Mouse (Mus musculus) neural tube, embryonic 11.5 days (tissue): ENCODE results near the gene Coq8b. TPM values are rescaled to one million over a fixed set of nuclear protein-coding genes. Genes with fewer than 3 reads are reported as not detected.
A peak's percentile ranks its signal among the peaks of the same experiment; 100 is the strongest.

ENCODE experiments used
- ATAC-seq: fragments of 200-750 bp; cut with Nextera tagmentation; 2 replicates; pipeline ENCODE4 v1.8.0; 2017; ENCODE audit warnings: moderate number of reproducible peaks, mild to moderate bottlenecking, moderate TSS enrichment, moderate library complexity; ENCODE audit not compliant: insufficient read depth, low FRiP score, low TSS enrichment
- DNase-seq: peaks from one replicate; pipeline ENCODE4 v3.0.0-alpha.2; 2015; ENCODE audit warnings: low spot score
- H3K27ac ChIP-seq: fragments of 300-500 bp; sonication (generic); 2 replicates; pipeline ENCODE4 v1.5.1; 2014; ENCODE audit warnings: low read depth, mild to moderate bottlenecking, low read length
- H3K27me3 ChIP-seq: fragments of 300-500 bp; sonication (generic); 2 replicates; pipeline ENCODE4 v1.6.1; 2014; ENCODE audit warnings: mild to moderate bottlenecking, low read length, mixed read lengths; ENCODE audit not compliant: control insufficient read depth, insufficient read depth
- H3K36me3 ChIP-seq: fragments of 300-500 bp; sonication (generic); 2 replicates; pipeline ENCODE4 v1.6.1; 2014; ENCODE audit warnings: mild to moderate bottlenecking, low read length, moderate library complexity, mixed read lengths; ENCODE audit not compliant: control insufficient read depth, insufficient read depth
- H3K4me1 ChIP-seq: fragments of 300-500 bp; sonication (generic); 2 replicates; pipeline ENCODE4 v1.6.1; 2014; ENCODE audit warnings: low read length, mixed read lengths; ENCODE audit not compliant: control insufficient read depth, insufficient read depth
- H3K4me2 ChIP-seq: fragments of 300-500 bp; sonication (generic); 2 replicates; pipeline ENCODE4 v1.6.1; 2014; ENCODE audit warnings: low read depth, mild to moderate bottlenecking, moderate library complexity
- H3K4me3 ChIP-seq: fragments of 300-500 bp; sonication (generic); 2 replicates; pipeline ENCODE4 v1.5.1; 2014; ENCODE audit warnings: low read depth, low read length
- H3K9ac ChIP-seq: fragments of 300-500 bp; sonication (generic); 2 replicates; pipeline ENCODE4 v1.6.1; 2014; ENCODE audit warnings: mild to moderate bottlenecking, low read length
- H3K9me3 ChIP-seq: fragments of 300-500 bp; sonication (generic); 2 replicates; pipeline ENCODE4 v1.6.1; 2016; ENCODE audit warnings: low read length; ENCODE audit not compliant: control insufficient read depth
- WGBS: fragments of 180-500 bp; shearing (Covaris S2); extraction: QIAGEN DNeasy Blood & Tissue Kit; methylation state at CpG from one replicate; pipeline ENCODE4 v1.1.7; 2014; 5-methylcytosine and 5-hydroxymethylcytosine counted together
- polyA plus RNA-seq: library from polyadenylated mRNA; unstranded; fragments of >200 nt; fragmentation: Nextera tagmentation; extraction: Ambion mirVana; gene quantifications from 2 replicates; pipeline ENCODE4 v1.2.1, GENCODE M21; 2014

Coq8b gene
- polyA plus RNA-seq, 1 experiment from 2014 or later: 17.1 TPM

- no peak for ATAC-seq
- peak overlapping the region; percentile 39 for H3K9ac ChIP-seq
These were observed 24.4 kb downstream of the Coq8b start for GRCm38 (mm10) chr7:27257046-27257851.

GRCm38 (mm10) chr7:27257852-27258204 is 25.0 kb downstream of the Coq8b start:
- H3K4me3 ChIP-seq: peak overlapping the region; percentile 91
- H3K9ac ChIP-seq: no peak overlapping the region; the same call in 1 of the 2 replicates
- DNase-seq: peak; percentile 50
- H3K9me3 ChIP-seq: no peaks in the 10 kb centered on the region
- peak; percentile 20 for ATAC-seq
- H3K27me3 ChIP-seq: no peaks in the 10 kb centered on the region
- 2% methylated on average over 3 of the region's 6 CpGs for WGBS
- peak overlapping the region; percentile 73 for H3K27ac ChIP-seq
- H3K4me1 ChIP-seq: peaks cover 19% of the 10 kb centered on the region
- no peaks in the 10 kb centered on the region; the same call in 1 of the 2 replicates for H3K36me3 ChIP-seq
- peak overlapping the region; percentile 75 for H3K4me2 ChIP-seq

More at GRCm38 (mm10) chr7:27257046-27257851, 24.4 kb downstream of the Coq8b start:
- peak overlapping the region; percentile 75 for H3K4me2 ChIP-seq
- peak overlapping the region; percentile 91; the same call in 1 of the 2 replicates for H3K4me3 ChIP-seq
- H3K36me3 ChIP-seq: no peaks in the 10 kb centered on the region; the same call in 1 of the 2 replicates
- H3K9me3 ChIP-seq: no peaks in the 10 kb centered on the region
- H3K27ac ChIP-seq: peak overlapping the region; percentile 73
- DNase-seq: peak; percentile 44
- 11% methylated on average over 27 of the region's 27 CpGs for WGBS
- peaks cover 19% of the 10 kb centered on the region for H3K4me1 ChIP-seq
- no peaks in the 10 kb centered on the region for H3K27me3 ChIP-seq

GRCm38 (mm10) chr7:27258205-27258899 is 25.5 kb downstream of the Coq8b start, which contains the start of gene Numbl:
Numbl (plus strand) TSS chr7:27258433.
- ATAC-seq: peak; percentile 78
- H3K9ac ChIP-seq: peak within 1 kb of the TSS; percentile 88
- no peaks in the 10 kb centered on the region for H3K27me3 ChIP-seq
- H3K4me1 ChIP-seq: peaks cover 19% of the 10 kb centered on the region
- peak within 1 kb of the TSS; percentile 75 for H3K4me2 ChIP-seq
- H3K9me3 ChIP-seq: no peaks in the 10 kb centered on the region
- peak; percentile 97 for DNase-seq
- H3K36me3 ChIP-seq: no peaks in the 10 kb centered on the region; the same call in 1 of the 2 replicates
- H3K27ac ChIP-seq: peak within 1 kb of the TSS; percentile 82
- under 1% methylated on average over 41 of the region's 47 CpGs for WGBS
- peak within 1 kb of the TSS; percentile 91 for H3K4me3 ChIP-seq

- Histone ChIP-seq H3K27ac (peak overlapping the region; percentile 82), H3K36me3 (no peaks in the 10 kb centered on the region; the same call in 1 of the 2 replicates), H3K4me3 (peak overlapping the region; percentile 91), H3K9me3 (no peaks in the 10 kb centered on the region), H3K4me2 (peak overlapping the region; percentile 75), H3K4me1 (peaks cover 19% of the 10 kb centered on the region), H3K9ac (peak overlapping the region; percentile 88), H3K27me3 (no peaks in the 10 kb centered on the region)
- WGBS: 6% methylated on average over 9 of the region's 9 CpGs
- ATAC-seq (no peak), DNase-seq (peak; percentile 42)
These were observed 26.5 kb downstream of the Coq8b start for GRCm38 (mm10) chr7:27259271-27259721.

GRCm38 (mm10) chr7:27259771-27260170 is 26.9 kb downstream of the Coq8b start:
- Histone ChIP-seq H3K9ac (peak overlapping the region; percentile 88), H3K4me3 (peak overlapping the region; percentile 91), H3K9me3 (no peaks in the 10 kb centered on the region), H3K4me1 (peaks cover 19% of the 10 kb centered on the region), H3K27me3 (no peaks in the 10 kb centered on the region), H3K27ac (peak overlapping the region; percentile 82; the same call in 1 of the 2 replicates), H3K4me2 (peak overlapping the region; percentile 75), H3K36me3 (no peaks in the 10 kb centered on the region; the same call in 1 of the 2 replicates)
- ATAC-seq: no peak
- no peak for DNase-seq
- 54% methylated on average over 5 of the region's 5 CpGs for WGBS

- Histone ChIP-seq H3K9ac (no peak overlapping the region), H3K4me3 (no peak overlapping the region), H3K27me3 (no peaks in the 10 kb centered on the region), H3K4me2 (no peak overlapping the region), H3K36me3 (no peaks in the 10 kb centered on the region; the same call in 1 of the 2 replicates), H3K27ac (no peak overlapping the region), H3K9me3 (no peaks in the 10 kb centered on the region), H3K4me1 (peaks cover 19% of the 10 kb centered on the region)
- DNase-seq (no peak), ATAC-seq (no peak)
- WGBS: 77% methylated on average over 7 of the region's 7 CpGs
These were observed 28.0 kb downstream of the Coq8b start for GRCm38 (mm10) chr7:27260856-27261255.

GRCm38 (mm10) chr7:27261888-27262287 is 29.1 kb downstream of the Coq8b start:
- H3K4me1 ChIP-seq: peaks cover 19% of the 10 kb centered on the region
- H3K36me3 ChIP-seq: no peaks in the 10 kb centered on the region; the same call in 1 of the 2 replicates
- 84% methylated on average over 6 of the region's 6 CpGs for WGBS
- no peaks in the 10 kb centered on the region for H3K9me3 ChIP-seq
- no peak overlapping the region for H3K4me3 ChIP-seq
- no peaks in the 10 kb centered on the region for H3K27me3 ChIP-seq
- no peak overlapping the region for H3K4me2 ChIP-seq
- H3K9ac ChIP-seq: no peak overlapping the region
- ATAC-seq (no peak), DNase-seq (no peak)
- no peak overlapping the region for H3K27ac ChIP-seq

- no peaks in the 10 kb centered on the region for H3K9me3 ChIP-seq
- H3K27me3 ChIP-seq: no peaks in the 10 kb centered on the region
- H3K9ac ChIP-seq: no peak overlapping the region
- peaks cover 11% of the 10 kb centered on the region for H3K4me1 ChIP-seq
- H3K27ac ChIP-seq: no peak overlapping the region
- ATAC-seq (no peak), DNase-seq (no peak)
- H3K36me3 ChIP-seq: peaks cover 13% of the 10 kb centered on the region
- H3K4me2 ChIP-seq: no peak overlapping the region
- H3K4me3 ChIP-seq: no peak overlapping the region
- 93% methylated on average over 12 of the region's 12 CpGs for WGBS
These were observed 31.9 kb downstream of the Coq8b start for GRCm38 (mm10) chr7:27264761-27265160.
